Mouse (Mus musculus): ENCODE data around the gene Gsk3b.
A peak's percentile ranks its signal among the peaks of the same experiment; 100 is the strongest.
"Not testable (repeated sequence)": the region's sequence is repeated elsewhere in the genome, so short reads cannot be mapped to it uniquely, and the experiment has no call there.

The Gsk3b gene

DNA sequence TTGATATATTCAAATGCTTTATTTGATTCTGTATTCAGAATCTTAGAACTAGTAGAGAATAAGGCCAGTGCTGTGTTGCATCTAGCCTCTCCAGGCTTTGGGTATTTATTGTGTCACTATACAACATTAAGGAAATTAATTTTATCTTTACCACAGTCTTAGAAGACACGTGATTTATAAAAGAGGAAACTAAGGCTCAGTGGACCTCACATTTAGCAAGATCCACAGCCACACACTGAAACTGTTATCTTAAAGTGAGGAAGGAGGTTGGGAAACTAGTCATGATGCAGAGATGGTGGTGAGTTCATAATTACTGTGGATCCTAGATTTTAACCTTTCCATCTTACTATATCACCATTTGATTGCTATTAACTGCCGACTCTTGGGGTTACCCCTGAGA, 16.7 kb downstream of the Gsk3b start:
- DNase-seq: no peak

DNA sequence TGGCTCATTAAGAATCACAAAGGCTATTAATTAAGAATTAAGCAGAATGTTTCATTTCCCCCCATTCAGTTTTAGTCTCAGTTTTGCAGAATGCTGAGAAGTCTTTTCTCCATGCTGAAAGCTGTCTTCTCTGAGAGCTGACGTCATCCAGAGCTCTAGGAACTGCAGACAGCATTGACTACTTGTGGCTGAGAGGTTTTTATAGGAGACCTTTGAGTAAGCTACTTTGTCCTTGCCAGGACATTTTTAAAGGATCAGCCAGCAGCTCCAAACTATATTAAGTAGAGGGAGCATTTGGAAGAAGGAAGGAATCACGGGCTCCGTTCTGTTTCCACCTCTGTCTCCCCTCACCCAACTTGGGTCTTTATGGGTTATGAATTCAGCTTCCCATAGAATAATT, 17.7 kb downstream of the Gsk3b start:
- DNase-seq: no peak

DNA sequence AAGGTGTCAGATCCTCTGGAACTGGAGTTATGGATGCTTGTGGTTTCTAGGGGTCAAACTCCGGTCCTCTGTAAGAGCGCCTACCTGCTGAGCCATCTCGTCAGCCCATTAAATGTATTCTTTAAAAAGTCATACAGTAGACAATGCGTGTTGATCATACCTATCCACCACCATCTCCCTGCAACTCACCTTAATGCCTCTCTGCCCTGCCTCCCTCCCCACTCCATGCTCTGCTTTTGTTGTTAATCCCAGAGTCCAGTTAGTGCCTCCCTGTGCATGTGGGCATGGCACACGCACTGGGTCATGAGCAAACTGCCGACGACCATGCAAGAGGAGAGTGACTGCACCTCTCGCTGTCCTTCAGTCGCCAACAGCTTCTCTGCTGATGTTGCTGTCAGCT, 21.2 kb downstream of the Gsk3b start:
- DNase-seq: no peak

DNA sequence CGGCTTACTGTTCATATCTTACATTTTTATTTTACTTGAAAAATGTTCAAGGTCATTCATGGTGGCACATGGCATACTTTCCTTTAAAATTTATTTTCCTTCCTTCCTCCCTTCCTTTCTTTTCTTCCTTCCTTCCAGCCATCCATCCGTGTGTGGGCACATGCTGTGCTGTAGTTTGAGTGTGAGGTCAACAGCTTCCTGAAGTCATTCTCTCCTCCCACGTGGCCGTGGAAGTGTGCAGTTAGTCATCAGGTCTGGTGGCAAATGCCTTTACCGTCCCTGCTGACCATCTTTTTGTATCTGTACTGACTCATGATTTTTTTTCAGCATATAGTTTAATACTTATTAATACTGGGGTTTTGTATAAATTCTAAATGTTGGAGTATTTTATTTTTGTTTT, 21.8 kb downstream of the Gsk3b start:
- no peak for DNase-seq

DNA sequence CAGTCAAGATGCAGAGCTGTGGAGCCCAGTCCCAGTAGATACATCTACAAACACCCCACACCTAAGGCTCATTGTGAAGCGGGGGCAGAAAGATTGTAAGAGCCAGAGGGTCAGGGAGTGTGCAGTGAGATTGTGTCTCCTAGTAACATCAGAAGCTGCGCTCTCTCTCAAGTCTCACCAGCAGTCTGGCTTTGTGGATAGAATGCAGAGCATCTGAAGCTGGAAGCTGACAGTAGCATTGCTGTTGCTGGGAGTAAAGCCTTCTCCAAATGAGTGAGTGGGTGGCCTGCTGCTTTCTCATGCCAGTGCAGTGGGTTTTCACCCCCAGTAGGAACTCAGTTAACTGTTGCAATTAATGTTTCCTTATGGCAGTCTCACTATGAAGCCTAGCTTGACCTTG, 25.3 kb downstream of the Gsk3b start:
- DNase-seq: no peak

DNA sequence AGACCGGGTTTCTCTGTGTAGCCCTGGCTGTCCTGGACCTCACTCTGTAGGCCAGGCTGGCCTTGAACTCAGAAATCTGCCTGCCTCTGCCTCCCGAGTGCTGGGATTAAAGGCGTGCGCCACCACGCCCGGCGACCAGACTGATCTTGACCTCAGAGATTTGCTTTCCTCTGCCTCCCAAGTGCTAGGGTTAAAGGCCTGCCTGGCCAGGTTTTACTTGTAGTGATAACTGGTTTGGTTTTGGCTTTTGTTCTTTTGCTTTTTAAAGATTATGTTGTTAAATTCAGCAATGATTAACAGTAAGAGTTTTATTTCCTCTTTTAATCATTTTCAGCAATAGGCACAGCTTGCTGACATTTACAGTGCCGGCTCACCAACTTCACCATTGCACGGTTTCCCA, 29.1 kb downstream of the Gsk3b start:
- DNase-seq: not testable (repeated sequence)

DNA sequence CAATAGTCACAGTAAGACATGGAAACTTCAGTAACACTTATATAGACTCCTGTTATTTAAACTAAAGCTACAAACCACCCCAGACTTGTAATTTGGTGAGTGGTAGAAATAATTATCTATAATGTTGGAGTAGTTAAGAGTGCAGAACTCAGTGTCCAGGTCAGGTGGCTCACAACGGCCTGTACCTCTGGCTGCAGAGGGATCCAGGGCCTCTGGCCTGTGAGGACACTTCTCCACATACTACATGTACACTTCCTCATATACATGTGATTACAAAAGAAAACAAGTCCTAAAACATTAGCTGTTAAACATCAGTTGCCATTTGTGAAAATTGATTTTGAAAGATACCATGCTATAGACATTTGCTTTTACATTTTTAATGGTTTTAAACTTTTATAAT, 29.9 kb downstream of the Gsk3b start:
- DNase-seq: no peak

DNA sequence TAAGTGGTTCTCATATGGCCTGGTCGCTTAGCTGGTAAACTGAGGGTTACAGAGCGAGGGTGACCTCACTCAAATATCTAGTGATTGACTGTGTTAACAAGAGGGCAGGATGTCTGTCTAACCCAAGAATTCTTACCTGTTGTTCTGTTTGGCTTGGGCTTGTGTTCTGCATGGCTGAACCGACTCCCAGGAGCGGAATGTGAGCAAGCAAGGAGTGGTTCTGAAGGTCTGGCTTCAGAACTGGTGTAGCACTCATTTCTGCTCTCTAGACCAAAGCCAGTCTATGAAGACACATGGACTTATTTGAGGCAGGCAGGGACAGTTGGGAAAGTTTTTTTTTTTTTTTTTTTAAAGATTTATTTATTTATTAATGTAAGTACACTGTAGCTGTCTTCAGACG, 30.5 kb downstream of the Gsk3b start:
- no peak for DNase-seq

DNA sequence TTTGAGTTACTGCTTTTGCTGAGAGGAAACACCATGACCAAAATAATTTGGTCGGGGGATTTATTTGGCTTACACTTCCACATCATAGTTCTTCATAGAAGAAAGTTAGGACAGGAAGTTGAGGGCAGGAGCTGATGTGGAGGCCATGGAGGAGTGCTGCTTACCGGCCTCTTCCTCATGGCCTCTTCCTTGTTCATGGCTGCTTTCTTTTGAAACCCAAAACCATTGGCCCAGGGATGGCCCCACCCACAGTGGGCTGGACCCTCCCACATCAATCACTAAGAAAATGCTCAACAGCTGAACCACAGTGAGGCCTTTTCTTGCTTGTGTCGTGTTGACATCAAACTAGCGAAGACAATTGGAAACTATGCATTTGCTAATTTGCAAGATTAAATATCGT, 40.4 kb downstream of the Gsk3b start:
- no peak for DNase-seq

DNA sequence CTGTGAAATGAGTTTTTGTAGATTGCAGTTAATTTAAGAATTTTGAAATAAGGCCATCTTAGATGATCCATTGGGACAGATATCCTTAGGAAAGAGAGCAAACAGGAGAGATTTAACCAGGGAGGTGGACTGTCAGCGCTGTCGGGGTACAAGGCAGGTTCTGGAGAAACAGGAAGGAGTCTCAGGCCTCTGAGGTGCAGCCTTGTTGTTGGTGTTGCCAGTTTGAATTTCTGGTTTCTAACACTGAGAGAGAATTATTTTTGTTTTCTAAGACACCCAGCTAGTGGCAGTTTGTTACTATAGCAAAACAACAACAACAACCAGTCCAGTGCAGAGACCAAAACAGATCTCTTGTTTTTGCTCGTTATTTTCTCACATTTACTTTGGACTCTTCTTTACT, 42.2 kb downstream of the Gsk3b start:
- no peak for DNase-seq

DNA sequence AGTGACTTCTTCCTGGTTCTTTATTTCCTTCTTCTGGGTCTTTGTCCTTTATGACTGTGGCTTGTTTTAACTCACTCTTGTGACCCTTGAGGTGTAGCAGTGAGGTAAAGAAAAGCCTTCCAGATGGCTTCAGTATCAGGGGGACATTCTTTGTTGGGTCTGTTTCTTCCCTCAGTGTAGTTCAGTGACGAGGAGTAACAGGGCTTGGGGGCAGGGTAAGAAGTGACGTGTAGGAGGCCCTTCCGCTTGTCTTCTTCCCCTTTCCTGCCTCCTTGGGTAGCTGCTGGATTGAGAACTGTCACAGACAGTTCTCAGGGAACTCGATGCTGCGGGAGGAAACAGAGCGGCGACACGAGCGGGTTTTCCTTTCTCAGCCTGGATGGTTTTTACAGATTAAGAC, 43.0 kb downstream of the Gsk3b start:
- peak; percentile 27 to 48 for DNase-seq

DNA sequence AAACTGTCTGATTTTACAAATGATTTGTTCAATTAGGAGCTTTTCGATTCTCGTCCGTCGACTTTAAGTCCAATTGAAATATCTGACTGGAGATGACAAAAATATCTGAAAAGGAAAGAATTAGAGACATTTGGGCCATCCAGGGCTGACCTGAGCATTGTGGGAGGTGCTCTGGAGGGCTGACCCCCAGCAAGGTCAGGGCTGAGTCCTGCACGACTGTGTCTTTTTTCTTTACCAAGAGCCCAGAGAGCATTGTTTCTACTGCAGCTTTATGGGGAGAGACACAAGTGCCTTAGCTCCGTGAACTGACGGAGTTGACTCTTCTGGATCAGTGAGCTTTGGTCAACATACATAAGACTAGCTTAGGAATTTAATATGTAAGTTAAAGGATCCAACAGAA, 43.4 kb downstream of the Gsk3b start:
- no peak for DNase-seq

DNA sequence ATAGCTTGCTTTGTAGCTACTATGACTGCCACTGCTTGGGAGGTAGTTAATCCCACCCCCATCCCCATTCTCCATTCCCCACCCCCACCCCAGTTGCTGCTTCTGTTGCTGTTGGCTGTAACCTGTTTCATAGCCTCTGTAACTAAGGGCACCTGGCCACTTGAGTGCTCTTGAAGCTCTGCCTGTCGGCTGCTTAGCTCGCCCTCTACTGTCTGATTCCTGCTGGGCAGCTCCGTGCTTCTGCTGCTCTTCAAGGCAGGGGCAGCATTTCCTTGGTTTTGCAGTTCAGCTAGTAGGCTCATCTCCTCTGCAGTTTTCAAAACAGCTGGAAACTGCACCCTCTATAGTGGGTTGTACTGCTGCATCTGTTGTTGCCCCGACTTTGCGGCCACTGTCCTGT, 48.5 kb downstream of the Gsk3b start:
- no peak for DNase-seq

DNA sequence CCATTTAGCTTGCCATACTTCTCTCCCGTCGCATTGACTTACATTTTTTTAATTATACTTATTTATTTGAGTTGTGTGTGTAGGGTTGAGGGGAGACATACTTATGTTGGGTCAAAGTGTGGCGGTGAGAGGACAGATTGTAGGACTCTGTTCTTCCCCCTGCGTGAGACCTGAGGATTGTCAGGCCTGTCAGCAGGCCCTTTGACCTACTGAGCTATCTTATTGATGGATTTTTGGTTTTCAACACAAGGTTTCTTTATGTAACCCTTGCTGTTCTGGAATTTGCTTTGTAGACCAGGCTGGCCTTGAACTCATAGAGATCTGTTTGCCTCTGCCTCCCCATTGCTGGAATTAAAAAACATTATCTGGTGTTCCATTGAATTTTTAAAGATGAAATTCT, 56.1 kb downstream of the Gsk3b start:
- DNase-seq: no peak

DNA sequence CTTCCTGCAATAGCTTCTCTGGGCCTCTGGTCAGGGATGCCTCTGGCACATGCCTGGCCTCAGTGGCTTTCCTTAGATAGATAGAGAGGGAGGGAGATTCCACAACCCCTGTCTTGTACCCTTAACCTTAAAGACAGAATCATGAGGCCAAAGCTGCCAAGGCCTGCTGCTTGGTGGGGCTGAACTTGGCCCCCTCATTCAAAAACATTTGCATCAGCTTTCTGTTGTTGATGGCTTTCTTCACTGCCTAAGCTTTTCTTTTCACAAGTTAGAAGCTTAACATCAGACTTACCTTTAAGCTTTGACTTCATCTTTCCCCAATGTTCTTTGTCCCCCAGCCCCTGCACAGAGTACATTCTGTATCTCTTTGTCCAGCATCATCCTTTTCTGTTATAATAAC, 61.8 kb downstream of the Gsk3b start:
- DNase-seq: no peak

DNA sequence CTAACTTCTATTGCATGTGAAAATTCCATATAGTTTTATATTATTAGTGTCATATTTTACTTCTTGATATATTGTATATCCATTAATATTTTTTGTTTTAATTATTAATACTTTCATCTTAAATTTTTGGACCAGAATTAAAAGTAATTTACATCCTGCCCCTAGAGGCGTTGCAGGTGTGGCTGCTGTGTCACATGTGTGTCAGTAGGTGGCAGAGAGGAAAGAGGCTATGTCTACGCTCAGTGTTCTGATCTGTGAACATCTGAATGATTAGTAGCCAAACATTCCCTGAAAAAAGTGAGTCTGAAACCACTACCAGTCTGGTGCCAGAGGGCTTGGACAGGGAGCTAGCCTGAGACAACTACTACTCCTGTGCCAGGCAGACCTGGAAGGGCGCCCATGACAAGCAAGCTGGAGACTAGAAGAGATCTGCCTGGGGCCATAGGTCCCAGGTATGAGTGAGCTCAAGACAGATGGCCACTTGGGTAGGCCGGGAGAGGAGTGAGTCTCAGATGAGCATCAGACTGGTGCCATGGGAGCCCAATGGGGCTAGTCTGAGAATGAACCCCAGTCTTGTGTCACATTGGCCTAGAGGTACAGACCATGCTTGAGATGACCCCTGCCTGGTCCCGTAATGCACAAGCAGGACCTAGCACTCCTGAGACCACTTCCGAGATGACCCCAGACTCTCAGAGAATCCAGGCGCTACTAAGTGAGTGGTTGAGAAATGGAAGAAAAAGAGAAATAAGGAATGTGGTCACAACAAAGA, 69.2 kb downstream of the Gsk3b start:
- DNase-seq: no peak

DNA sequence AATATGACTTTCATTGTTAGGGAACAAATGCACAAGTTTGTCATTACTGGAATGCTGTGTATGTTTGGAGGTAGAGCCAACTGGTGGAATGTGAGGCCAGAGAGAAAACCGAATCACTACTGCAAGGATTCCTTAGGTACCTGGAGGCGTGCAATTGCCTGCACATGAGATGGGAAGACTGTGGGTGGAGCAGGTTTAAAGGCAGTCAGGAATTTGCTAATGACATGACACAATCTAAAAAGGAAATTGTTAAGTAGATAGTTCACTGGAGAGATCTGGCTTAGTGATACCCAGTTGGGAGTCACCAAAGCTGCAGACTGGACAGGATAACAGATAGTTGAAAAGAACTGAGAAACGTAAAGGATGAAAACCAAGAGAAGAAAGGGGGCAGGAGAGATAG, 73.2 kb downstream of the Gsk3b start:
- DNase-seq: no peak

DNA sequence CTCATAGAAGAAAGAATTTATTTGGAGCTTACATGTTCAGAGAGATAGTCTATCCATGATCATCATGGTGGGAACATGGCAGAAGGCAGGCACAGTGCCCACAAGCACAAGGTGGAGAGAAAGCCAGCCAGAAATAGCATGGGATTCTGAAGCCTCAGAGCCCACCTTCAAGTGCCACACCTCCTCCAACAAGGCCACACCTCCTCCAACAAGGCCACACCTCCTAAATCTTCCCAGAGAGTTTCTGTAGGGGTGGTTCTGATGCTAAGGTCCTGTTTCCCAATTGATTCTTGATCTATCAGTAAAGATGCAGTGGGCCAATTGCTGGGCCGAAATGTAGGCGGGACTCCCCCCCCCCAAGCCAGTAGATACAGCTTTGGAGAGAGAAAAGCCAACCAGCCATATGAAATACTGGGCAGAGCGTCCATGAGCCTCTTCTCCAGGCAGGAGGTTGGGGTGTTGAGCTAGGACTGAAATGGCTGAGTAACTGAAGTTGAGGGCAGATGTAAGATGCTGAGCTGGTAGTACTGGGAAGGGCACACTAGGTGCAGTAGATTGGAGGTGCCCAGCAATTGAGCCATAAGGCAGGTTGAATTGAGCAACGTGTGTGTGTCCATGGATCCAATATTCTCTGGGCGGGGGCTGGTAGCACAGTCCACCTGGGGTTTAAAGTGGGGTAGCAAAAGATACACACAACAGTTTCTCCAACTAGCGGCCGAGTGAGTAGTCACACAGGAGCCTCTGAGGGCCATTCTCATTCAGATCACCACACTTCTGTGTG, 76.2 kb downstream of the Gsk3b start:
- DNase-seq: no peak

DNA sequence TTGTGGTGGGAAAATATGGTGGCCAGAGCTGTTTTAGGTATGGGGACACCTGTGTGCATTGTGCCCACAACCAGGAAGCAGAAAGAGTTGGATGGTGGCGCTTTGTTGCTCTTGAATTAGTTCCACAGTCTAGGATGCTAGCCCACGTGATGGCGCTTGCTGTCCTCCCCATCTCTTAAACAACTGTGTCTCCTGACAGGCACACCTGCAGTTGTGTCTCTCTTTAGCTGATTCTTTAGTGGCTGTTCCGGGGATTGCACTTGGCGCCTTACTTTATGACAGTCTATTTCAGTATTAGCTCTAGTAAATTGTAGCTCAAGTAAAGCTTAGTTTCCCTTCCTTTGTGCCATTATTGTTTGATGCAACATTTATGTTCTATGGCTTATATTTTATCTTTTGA, 80.2 kb downstream of the Gsk3b start:
- no peak for DNase-seq

DNA sequence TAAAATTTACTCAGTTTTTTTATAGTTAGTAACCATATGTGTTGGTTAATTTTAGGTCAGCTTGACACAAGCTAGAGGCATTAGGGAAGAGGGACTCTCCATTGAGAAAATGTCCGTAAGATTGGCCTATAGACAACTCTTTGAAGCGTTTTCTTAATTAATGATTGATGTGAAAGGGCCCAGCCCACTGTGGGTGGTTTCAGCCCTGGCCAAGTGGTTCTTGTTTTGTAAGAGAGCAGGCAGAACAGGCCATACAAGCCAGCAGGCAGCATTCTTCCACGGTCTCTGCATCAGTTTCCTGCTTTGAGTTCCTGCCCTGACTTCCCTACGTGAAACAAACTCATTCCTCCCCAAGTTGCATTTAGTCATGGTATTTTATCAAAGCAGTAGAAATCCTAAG, 90.3 kb downstream of the Gsk3b start:
- DNase-seq: no peak

DNA sequence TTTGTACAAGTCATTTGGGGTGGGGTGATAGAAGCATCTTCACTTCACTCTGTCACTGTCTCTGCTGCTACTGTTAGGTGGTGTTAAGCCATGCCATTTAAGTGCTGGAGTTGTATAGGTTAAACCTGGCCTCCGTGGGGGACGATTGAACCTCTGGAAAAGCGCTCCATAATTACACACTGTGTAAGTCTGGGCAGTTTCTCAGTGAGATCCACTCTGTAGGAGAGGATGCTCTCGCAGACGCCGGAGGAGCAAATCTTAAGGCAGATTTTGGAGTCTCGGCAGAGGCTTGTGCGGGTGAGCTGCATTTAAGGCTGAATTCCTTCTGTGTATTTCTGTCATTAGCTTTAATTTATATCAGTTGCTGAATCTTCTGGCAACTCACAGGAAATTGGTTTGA, 92.6 kb downstream of the Gsk3b start:
- DNase-seq: no peak

DNA sequence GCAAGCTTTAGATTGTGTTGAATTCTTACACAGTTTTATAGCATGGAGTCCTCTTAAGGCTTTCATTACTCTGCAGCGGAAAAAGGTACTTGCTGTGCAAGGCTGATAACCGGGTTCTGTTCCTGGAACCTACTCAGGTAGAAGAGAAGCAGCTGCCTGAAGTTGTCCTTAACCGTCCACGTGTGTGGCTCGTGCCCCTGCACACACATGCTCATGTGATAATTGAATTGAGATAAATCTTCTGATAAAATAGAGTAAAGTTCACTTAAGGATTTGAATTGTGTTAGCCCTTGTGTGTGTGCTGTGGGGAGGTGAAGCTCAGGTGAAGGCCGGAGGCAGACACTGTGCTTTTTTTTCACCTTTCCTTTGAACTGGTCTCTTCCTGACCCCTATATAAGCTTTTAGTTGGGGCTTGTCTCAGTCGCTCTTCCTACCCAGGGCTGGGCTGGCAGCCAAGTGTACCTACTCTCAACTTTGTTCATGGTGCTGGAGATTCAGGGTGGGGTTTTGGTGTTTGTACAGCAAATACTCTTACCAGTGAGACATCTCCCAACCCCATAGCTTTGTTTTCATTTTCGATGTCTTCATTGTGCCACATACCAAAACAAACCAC, 96.0 kb downstream of the Gsk3b start:
- DNase-seq: no peak

DNA sequence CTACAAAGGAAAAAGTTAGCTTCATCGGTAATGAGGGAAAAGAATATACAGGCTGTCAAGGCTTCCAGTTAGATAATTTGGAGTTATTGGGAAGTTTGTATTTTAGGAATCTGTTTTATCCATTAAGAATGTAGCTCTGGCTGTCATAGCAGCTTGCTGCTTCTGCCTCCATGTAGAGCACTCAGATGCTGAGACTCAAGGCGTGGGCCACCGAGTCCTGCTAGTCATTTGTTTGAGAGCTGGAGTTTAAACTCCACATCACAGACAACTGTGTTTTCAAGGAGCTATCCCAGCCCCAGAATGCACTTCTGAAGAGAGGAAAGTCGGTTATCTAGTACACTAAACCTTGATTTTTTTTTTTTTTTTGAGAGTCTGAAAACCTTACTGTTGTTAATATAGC, 101.2 kb downstream of the Gsk3b start:
- DNase-seq: no peak

DNA sequence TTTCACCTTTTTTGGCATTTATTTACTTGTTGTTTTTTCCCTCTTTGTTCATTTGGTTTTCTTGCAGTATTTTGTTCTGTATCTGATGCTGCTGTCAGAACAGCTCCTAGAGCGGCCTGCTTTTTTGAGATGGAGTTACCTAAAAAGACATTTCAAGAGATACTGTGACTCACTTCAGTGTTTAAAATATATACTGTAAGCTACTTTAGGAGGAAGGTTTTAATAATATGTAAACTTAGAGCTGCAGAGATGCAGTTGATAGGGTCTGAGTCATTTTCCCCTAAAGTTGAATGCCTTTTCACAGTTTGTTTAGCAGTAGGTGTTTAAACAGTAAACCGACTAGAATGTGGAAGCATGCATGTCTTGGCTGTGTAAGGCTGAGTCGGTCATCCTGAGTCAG, 101.7 kb downstream of the Gsk3b start:
- DNase-seq: no peak

All from spleen, adult 18-20 months (tissue).